Mouse (Mus musculus) liver, embryonic 11.5 days (tissue): ENCODE data around the gene Akr1c12. TPM values are rescaled to one million over a fixed set of nuclear protein-coding genes. Genes with fewer than 3 reads are reported as not detected.

ENCODE experiments used
- ATAC-seq: fragments of 200-750 bp; cut with Nextera tagmentation; replicated peaks from 2 replicates; pipeline ENCODE4 v1.8.0; 2017; ENCODE audit warnings: moderate number of reproducible peaks, mild to moderate bottlenecking, moderate TSS enrichment, moderate library complexity; ENCODE audit not compliant: low FRiP score
- DNase-seq: peaks from one replicate; pipeline ENCODE4 v3.0.0-alpha.2; 2017; ENCODE audit warnings: low spot score
- H3K27ac ChIP-seq: fragments of 300-500 bp; sonication (generic); 2 replicates; pipeline ENCODE4 v1.5.1; 2014; ENCODE audit warnings: mild to moderate bottlenecking, low read depth, low read length, control low read depth
- H3K27me3 ChIP-seq: fragments of 300-500 bp; sonication (generic); replicated peaks from 2 replicates; pipeline ENCODE4 v1.6.1; 2014; ENCODE audit warnings: low read length, mixed read lengths; ENCODE audit not compliant: control insufficient read depth, insufficient read depth
- H3K36me3 ChIP-seq: fragments of 300-500 bp; sonication (generic); 2 replicates; pipeline ENCODE4 v1.6.1; 2014; ENCODE audit warnings: mild to moderate bottlenecking, low read length, moderate library complexity, mixed read lengths; ENCODE audit not compliant: control insufficient read depth, insufficient read depth
- H3K4me1 ChIP-seq: fragments of 300-500 bp; sonication (generic); replicated peaks from 2 replicates; pipeline ENCODE4 v1.6.1; 2014; ENCODE audit warnings: low read length, mixed read lengths; ENCODE audit not compliant: control insufficient read depth, insufficient read depth
- H3K4me2 ChIP-seq: fragments of 300-500 bp; sonication (generic); 2 replicates; pipeline ENCODE4 v1.6.1; 2014; ENCODE audit warnings: mild to moderate bottlenecking, control low read depth, moderate library complexity
- H3K4me3 ChIP-seq: fragments of 300-500 bp; sonication (generic); 2 replicates; pipeline ENCODE4 v1.5.1; 2014; ENCODE audit warnings: low read depth, low read length, control low read depth
- H3K9ac ChIP-seq: fragments of 300-500 bp; sonication (generic); 2 replicates; pipeline ENCODE4 v1.6.1; 2014; ENCODE audit warnings: low read depth, low read length, control low read depth
- H3K9me3 ChIP-seq: fragments of 300-500 bp; sonication (generic); 2 replicates; pipeline ENCODE4 v1.6.1; 2016; ENCODE audit warnings: low read length, inconsistent platforms, mixed read lengths; ENCODE audit not compliant: control insufficient read depth
- WGBS: fragments of 180-500 bp; shearing (Covaris S2); extraction: QIAGEN DNeasy Blood & Tissue Kit; methylation state at CpG from one replicate; pipeline ENCODE4 v1.1.7; 2014; 5-methylcytosine and 5-hydroxymethylcytosine counted together
- polyA plus RNA-seq: library from polyadenylated mRNA; unstranded; fragments of >200 nt; fragmentation: Nextera tagmentation; extraction: Ambion mirVana; gene quantifications from 2 replicates; pipeline ENCODE4 v1.2.1, GENCODE M21; 2014

Akr1c12 gene
- polyA plus RNA-seq = 16.7 and 17.8 TPM in 2 replicates

- Histone ChIP-seq H3K4me1 (no peaks in the 10 kb centered on the region), H3K4me2 (no peak within 1 kb of the TSS), H3K36me3 (no peaks in the 10 kb centered on the region), H3K27me3 (no peaks in the 10 kb centered on the region), H3K27ac (no peak within 1 kb of the TSS), H3K9ac (no peak within 1 kb of the TSS), H3K9me3 (no peaks in the 10 kb centered on the region), H3K4me3 (no peak within 1 kb of the TSS)
- DNase-seq = no peak
- 49% methylated on average over 4 of the region's 4 CpGs for WGBS
- ATAC-seq = peak; percentile 72
Measured at GRCm38 (mm10) chr13:4279284-4279683, at the start of gene Akr1c12. Gene Akr1c12 (minus strand): TSS chr13:4279433.

DNA sequence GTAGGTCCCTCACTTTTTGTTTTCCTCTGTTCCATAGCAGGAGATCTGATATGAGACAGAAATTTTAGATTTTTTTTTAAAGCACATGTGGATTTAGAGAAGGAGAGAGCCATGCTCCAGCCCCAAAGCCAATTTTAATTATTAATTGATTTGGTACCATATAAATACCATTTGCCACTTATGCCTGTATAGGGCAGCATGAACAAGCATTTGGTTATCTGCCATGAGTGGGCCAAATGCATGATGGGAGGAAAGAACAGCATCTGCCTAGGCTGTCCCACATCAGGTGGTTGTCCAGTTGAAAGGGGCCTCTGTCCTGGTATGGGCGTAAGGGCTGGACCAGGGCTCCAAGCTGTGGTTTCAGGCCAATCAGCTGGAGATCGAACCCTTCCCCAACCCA, 39.5 kb upstream of the Akr1c12 start:
- no peaks in the 10 kb centered on the region for H3K36me3 ChIP-seq
- 88% methylated on average over 2 of the region's 2 CpGs for WGBS
- DNase-seq (no peak), ATAC-seq (no peak)
- H3K4me1 ChIP-seq = no peaks in the 10 kb centered on the region
- H3K27ac ChIP-seq = no peak overlapping the region
- H3K9ac ChIP-seq = no peak overlapping the region
- H3K4me3 ChIP-seq = no peak overlapping the region
- H3K4me2 ChIP-seq = no peak overlapping the region
- no peaks in the 10 kb centered on the region for H3K27me3 ChIP-seq
- H3K9me3 ChIP-seq = no peaks in the 10 kb centered on the region

- H3K4me2 ChIP-seq = no peak overlapping the region
- H3K9me3 ChIP-seq = no peaks in the 10 kb centered on the region
- H3K27me3 ChIP-seq = no peaks in the 10 kb centered on the region
- H3K27ac ChIP-seq = no peak overlapping the region
- no peaks in the 10 kb centered on the region for H3K4me1 ChIP-seq
- H3K4me3 ChIP-seq = no peak overlapping the region
- 69% methylated on average over 2 of the region's 2 CpGs for WGBS
- H3K9ac ChIP-seq = no peak overlapping the region
- DNase-seq = no peak
- H3K36me3 ChIP-seq = no peaks in the 10 kb centered on the region
- ATAC-seq = no peak
Measured at GRCm38 (mm10) chr13:4313907-4314306, 34.7 kb upstream of the Akr1c12 start.

GRCm38 (mm10) chr13:4304861-4305565, 25.8 kb upstream of the Akr1c12 start:
- Histone ChIP-seq H3K9ac (no peak overlapping the region), H3K36me3 (no peaks in the 10 kb centered on the region), H3K4me2 (no peak overlapping the region), H3K27me3 (no peaks in the 10 kb centered on the region), H3K27ac (no peak overlapping the region), H3K9me3 (no peaks in the 10 kb centered on the region), H3K4me3 (no peak overlapping the region), H3K4me1 (no peaks in the 10 kb centered on the region)
- ATAC-seq (no peak), DNase-seq (no peak)
- 47% methylated on average over 2 of the region's 2 CpGs for WGBS

- WGBS = 90% methylated on average over 4 of the region's 4 CpGs
- Histone ChIP-seq H3K4me1 (no peaks in the 10 kb centered on the region), H3K4me3 (no peak overlapping the region), H3K9ac (no peak overlapping the region), H3K27ac (no peak overlapping the region), H3K4me2 (no peak overlapping the region), H3K9me3 (no peaks in the 10 kb centered on the region), H3K36me3 (no peaks in the 10 kb centered on the region), H3K27me3 (no peaks in the 10 kb centered on the region)
- DNase-seq (no peak), ATAC-seq (no peak)
Measured at GRCm38 (mm10) chr13:4296991-4297390, 17.8 kb upstream of the Akr1c12 start.

GRCm38 (mm10) chr13:4281471-4282412, 2.5 kb upstream of the Akr1c12 start:
- H3K27ac ChIP-seq = no peak overlapping the region
- 32% methylated on average over 7 of the region's 7 CpGs for WGBS
- no peaks in the 10 kb centered on the region for H3K4me1 ChIP-seq
- DNase-seq = no peak
- no peak overlapping the region for H3K9ac ChIP-seq
- no peak overlapping the region for H3K4me3 ChIP-seq
- H3K36me3 ChIP-seq = no peaks in the 10 kb centered on the region
- ATAC-seq = peak; percentile 38; the same call in 1 of the 2 replicates
- no peaks in the 10 kb centered on the region for H3K9me3 ChIP-seq
- H3K4me2 ChIP-seq = no peak overlapping the region
- no peaks in the 10 kb centered on the region for H3K27me3 ChIP-seq

GRCm38 (mm10) chr13:4277526-4277925, 1.7 kb downstream of the Akr1c12 start:
- H3K4me1 ChIP-seq = no peaks in the 10 kb centered on the region
- H3K4me2 ChIP-seq = no peak overlapping the region
- DNase-seq (no peak), ATAC-seq (no peak)
- WGBS = 71% methylated on average over 2 of the region's 2 CpGs
- no peaks in the 10 kb centered on the region for H3K27me3 ChIP-seq
- H3K9me3 ChIP-seq = no peaks in the 10 kb centered on the region
- H3K9ac ChIP-seq = no peak overlapping the region
- no peak overlapping the region for H3K4me3 ChIP-seq
- no peaks in the 10 kb centered on the region for H3K36me3 ChIP-seq
- H3K27ac ChIP-seq = no peak overlapping the region

GRCm38 (mm10) chr13:4270860-4271259, 8.4 kb downstream of the Akr1c12 start:
- H3K4me1 ChIP-seq = no peaks in the 10 kb centered on the region
- H3K27ac ChIP-seq = no peak overlapping the region
- no peaks in the 10 kb centered on the region for H3K27me3 ChIP-seq
- H3K9me3 ChIP-seq = no peaks in the 10 kb centered on the region
- no peaks in the 10 kb centered on the region for H3K36me3 ChIP-seq
- H3K4me2 ChIP-seq = no peak overlapping the region
- ATAC-seq (no peak), DNase-seq (no peak)
- H3K9ac ChIP-seq = no peak overlapping the region
- H3K4me3 ChIP-seq = no peak overlapping the region
